Mouse (Mus musculus): ENCODE data around the gene Dlx4. TPM values are rescaled to one million over a fixed set of nuclear protein-coding genes. Genes with fewer than 3 reads are reported as not detected.
A peak's percentile ranks its signal among the peaks of the same experiment; 100 is the strongest.

Dlx4 gene
- polyA plus RNA-seq, 1 experiment from 2014 or later = 0.29 TPM

- DNase-seq (ENCODE audit: low spot score) (peak; percentile 85), ATAC-seq (replicated peaks; ENCODE audit: low FRiP score) (peak; percentile 54)
- Histone ChIP-seq H3K4me2 (ENCODE audit: low read depth, low read length, severe bottlenecking) (peak within 1 kb of the TSS; percentile 70), H3K4me1 (replicated peaks; ENCODE audit: control insufficient read depth, insufficient read depth, low read length) (peaks cover 10% of the 10 kb centered on the region), H3K27me3 (ENCODE audit: control insufficient read depth, insufficient read depth, low read length) (peaks cover 71% of the 10 kb centered on the region), H3K9ac (ENCODE audit: low read length) (0 out of 2 replicates have a peak within 1 kb of the TSS, but pooled peaks have one; percentile 23), H3K36me3 (ENCODE audit: control insufficient read depth, insufficient read depth, low read length) (no peaks in the 10 kb centered on the region), H3K9me3 (ENCODE audit: control insufficient read depth, low read length) (no peaks in the 10 kb centered on the region), H3K4me3 (ENCODE audit: low read depth, low read length) (peak within 1 kb of the TSS; percentile 32), H3K27ac (ENCODE audit: low read depth, low read length) (no peak within 1 kb of the TSS)
- under 1% methylated on average over 55 of the region's 55 CpGs for WGBS
Observed at GRCm38 (mm10) chr11:95119990-95120632, 26.0 kb downstream of the Dlx4 start, which contains the start of gene Dlx3. Dlx3 (plus strand) TSS chr11:95120119.

- ATAC-seq (replicated peaks; ENCODE audit: low FRiP score) = 0 out of 2 replicates have a peak, but pooled peaks have one; percentile 37
- H3K4me2 ChIP-seq (ENCODE audit: low read depth, low read length, severe bottlenecking) = no peak overlapping the region
- no peak overlapping the region for H3K27ac ChIP-seq (ENCODE audit: low read depth, low read length)
- no peak overlapping the region for H3K9ac ChIP-seq (ENCODE audit: low read length)
- H3K27me3 ChIP-seq (ENCODE audit: control insufficient read depth, insufficient read depth, low read length) = peaks cover 57% of the 10 kb centered on the region
- no peaks in the 10 kb centered on the region for H3K36me3 ChIP-seq (ENCODE audit: control insufficient read depth, insufficient read depth, low read length)
- no peaks in the 10 kb centered on the region for H3K9me3 ChIP-seq (ENCODE audit: control insufficient read depth, low read length)
- 3% methylated on average over 8 of the region's 8 CpGs for WGBS
- peak; percentile 85 for DNase-seq (ENCODE audit: low spot score)
- H3K4me1 ChIP-seq (replicated peaks; ENCODE audit: control insufficient read depth, insufficient read depth, low read length) = peaks cover 10% of the 10 kb centered on the region
- H3K4me3 ChIP-seq (ENCODE audit: low read depth, low read length) = no peak overlapping the region
Observed at GRCm38 (mm10) chr11:95118505-95118904, 27.6 kb downstream of the Dlx4 start.

GRCm38 (mm10) chr11:95117030-95117429, 29.0 kb downstream of the Dlx4 start:
- peak; percentile 82 for DNase-seq (ENCODE audit: low spot score)
- peaks cover 42% of the 10 kb centered on the region for H3K27me3 ChIP-seq (ENCODE audit: control insufficient read depth, insufficient read depth, low read length)
- H3K36me3 ChIP-seq (ENCODE audit: control insufficient read depth, insufficient read depth, low read length) = no peaks in the 10 kb centered on the region
- H3K4me2 ChIP-seq (ENCODE audit: low read depth, low read length, severe bottlenecking) = no peak overlapping the region
- no peak overlapping the region for H3K4me3 ChIP-seq (ENCODE audit: low read depth, low read length)
- H3K4me1 ChIP-seq (replicated peaks; ENCODE audit: control insufficient read depth, insufficient read depth, low read length) = peaks cover 10% of the 10 kb centered on the region
- H3K27ac ChIP-seq (ENCODE audit: low read depth, low read length) = no peak overlapping the region
- no peak overlapping the region for H3K9ac ChIP-seq (ENCODE audit: low read length)
- WGBS = 4% methylated on average over 6 of the region's 6 CpGs
- no peaks in the 10 kb centered on the region for H3K9me3 ChIP-seq (ENCODE audit: control insufficient read depth, low read length)
- peak; percentile 59 for ATAC-seq (replicated peaks; ENCODE audit: low FRiP score)

GRCm38 (mm10) chr11:95110081-95110480, 36.0 kb downstream of the Dlx4 start:
- no peak overlapping the region for H3K4me2 ChIP-seq (ENCODE audit: low read depth, low read length, severe bottlenecking)
- H3K4me3 ChIP-seq (ENCODE audit: low read depth, low read length) = no peak overlapping the region
- ATAC-seq (replicated peaks; ENCODE audit: low FRiP score) = no peak
- H3K9ac ChIP-seq (ENCODE audit: low read length) = no peak overlapping the region
- DNase-seq (ENCODE audit: low spot score) = no peak
- no peaks in the 10 kb centered on the region for H3K9me3 ChIP-seq (ENCODE audit: control insufficient read depth, low read length)
- no peaks in the 10 kb centered on the region for H3K36me3 ChIP-seq (ENCODE audit: control insufficient read depth, insufficient read depth, low read length)
- no peak overlapping the region for H3K27ac ChIP-seq (ENCODE audit: low read depth, low read length)
- no peaks in the 10 kb centered on the region for H3K27me3 ChIP-seq (ENCODE audit: control insufficient read depth, insufficient read depth, low read length)
- 86% methylated on average over 7 of the region's 7 CpGs for WGBS
- peaks cover 6% of the 10 kb centered on the region; the same call in 1 of the 2 replicates for H3K4me1 ChIP-seq (replicated peaks; ENCODE audit: control insufficient read depth, insufficient read depth, low read length)

- Histone ChIP-seq H3K4me1 (replicated peaks; ENCODE audit: control insufficient read depth, insufficient read depth, low read length) (peaks cover 6% of the 10 kb centered on the region; the same call in 1 of the 2 replicates), H3K27ac (ENCODE audit: low read depth, low read length) (no peak overlapping the region), H3K4me2 (ENCODE audit: low read depth, low read length, severe bottlenecking) (no peak overlapping the region), H3K4me3 (ENCODE audit: low read depth, low read length) (no peak overlapping the region), H3K9me3 (ENCODE audit: control insufficient read depth, low read length) (no peaks in the 10 kb centered on the region), H3K27me3 (ENCODE audit: control insufficient read depth, insufficient read depth, low read length) (no peaks in the 10 kb centered on the region), H3K36me3 (ENCODE audit: control insufficient read depth, insufficient read depth, low read length) (no peaks in the 10 kb centered on the region), H3K9ac (ENCODE audit: low read length) (no peak overlapping the region)
- no peak for ATAC-seq (replicated peaks; ENCODE audit: low FRiP score)
- DNase-seq (ENCODE audit: low spot score) = no peak
- WGBS = 89% methylated on average over 2 of the region's 2 CpGs
Observed at GRCm38 (mm10) chr11:95109000-95109399, 37.1 kb downstream of the Dlx4 start.

GRCm38 (mm10) chr11:95106440-95107236, 39.4 kb downstream of the Dlx4 start:
- Histone ChIP-seq H3K4me1 (replicated peaks; ENCODE audit: control insufficient read depth, insufficient read depth, low read length) (peaks cover 6% of the 10 kb centered on the region; the same call in 1 of the 2 replicates), H3K9me3 (ENCODE audit: control insufficient read depth, low read length) (no peaks in the 10 kb centered on the region), H3K4me3 (ENCODE audit: low read depth, low read length) (no peak overlapping the region), H3K9ac (ENCODE audit: low read length) (no peak overlapping the region), H3K27me3 (ENCODE audit: control insufficient read depth, insufficient read depth, low read length) (no peaks in the 10 kb centered on the region), H3K27ac (ENCODE audit: low read depth, low read length) (no peak overlapping the region), H3K36me3 (ENCODE audit: control insufficient read depth, insufficient read depth, low read length) (no peaks in the 10 kb centered on the region), H3K4me2 (ENCODE audit: low read depth, low read length, severe bottlenecking) (0 out of 2 replicates have a peak overlapping the region, but pooled peaks have one; percentile 11)
- ATAC-seq (replicated peaks; ENCODE audit: low FRiP score) (no peak; the same call in none of the 2 replicates), DNase-seq (ENCODE audit: low spot score) (peak; percentile 87)
- 36% methylated on average over 23 of the region's 23 CpGs for WGBS

GRCm38 (mm10) chr11:95105274-95105874, 40.7 kb downstream of the Dlx4 start:
- no peaks in the 10 kb centered on the region for H3K27me3 ChIP-seq (ENCODE audit: control insufficient read depth, insufficient read depth, low read length)
- peak overlapping the region; percentile 27; the same call in 1 of the 2 replicates for H3K9ac ChIP-seq (ENCODE audit: low read length)
- no peaks in the 10 kb centered on the region for H3K9me3 ChIP-seq (ENCODE audit: control insufficient read depth, low read length)
- peak overlapping the region; percentile 40; the same call in 1 of the 2 replicates for H3K4me2 ChIP-seq (ENCODE audit: low read depth, low read length, severe bottlenecking)
- H3K27ac ChIP-seq (ENCODE audit: low read depth, low read length) = no peak overlapping the region
- no peak for ATAC-seq (replicated peaks; ENCODE audit: low FRiP score)
- WGBS = 5% methylated on average over 25 of the region's 25 CpGs
- no peaks in the 10 kb centered on the region for H3K36me3 ChIP-seq (ENCODE audit: control insufficient read depth, insufficient read depth, low read length)
- no peak for DNase-seq (ENCODE audit: low spot score)
- no peak overlapping the region; the same call in 1 of the 2 replicates for H3K4me3 ChIP-seq (ENCODE audit: low read depth, low read length)
- H3K4me1 ChIP-seq (replicated peaks; ENCODE audit: control insufficient read depth, insufficient read depth, low read length) = peaks cover 6% of the 10 kb centered on the region; the same call in 1 of the 2 replicates

GRCm38 (mm10) chr11:95104266-95104665, 41.8 kb downstream of the Dlx4 start:
- no peak overlapping the region for H3K4me3 ChIP-seq (ENCODE audit: low read depth, low read length)
- H3K27ac ChIP-seq (ENCODE audit: low read depth, low read length) = no peak overlapping the region
- H3K9me3 ChIP-seq (ENCODE audit: control insufficient read depth, low read length) = no peaks in the 10 kb centered on the region
- 79% methylated on average over 6 of the region's 6 CpGs for WGBS
- H3K27me3 ChIP-seq (ENCODE audit: control insufficient read depth, insufficient read depth, low read length) = no peaks in the 10 kb centered on the region
- peaks cover 6% of the 10 kb centered on the region; the same call in 1 of the 2 replicates for H3K4me1 ChIP-seq (replicated peaks; ENCODE audit: control insufficient read depth, insufficient read depth, low read length)
- no peak for ATAC-seq (replicated peaks; ENCODE audit: low FRiP score)
- DNase-seq (ENCODE audit: low spot score) = no peak
- no peak overlapping the region for H3K9ac ChIP-seq (ENCODE audit: low read length)
- H3K36me3 ChIP-seq (ENCODE audit: control insufficient read depth, insufficient read depth, low read length) = no peaks in the 10 kb centered on the region
- H3K4me2 ChIP-seq (ENCODE audit: low read depth, low read length, severe bottlenecking) = no peak overlapping the region

Data from forebrain, embryonic 11.5 days (tissue).